Mouse (Mus musculus): Measurements from ENCODE around the gene Mindy4.

Mindy4 gene

DNA sequence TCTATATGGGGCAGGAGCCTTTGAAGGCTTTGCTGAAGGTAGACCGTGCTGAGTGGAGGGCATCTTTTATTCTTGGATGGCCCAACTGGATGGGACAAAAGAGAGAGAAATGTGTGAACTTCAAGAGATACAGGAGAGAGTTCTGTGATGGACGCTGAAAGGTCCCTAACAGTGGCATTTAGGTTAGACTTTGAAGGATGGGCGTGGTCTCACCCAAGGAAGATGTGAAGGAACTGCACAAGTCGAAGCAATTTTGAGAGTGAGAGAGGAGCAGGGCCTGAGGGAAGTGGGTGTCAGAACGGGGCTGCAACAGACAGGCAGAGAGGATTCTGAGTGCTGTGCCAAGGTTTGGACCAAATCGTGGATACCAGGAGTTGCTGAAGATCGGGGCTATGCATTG lies 54.1 kb downstream of the Mindy4 start:
- no peak for DNase-seq (ENCODE audit: low read depth)

DNA sequence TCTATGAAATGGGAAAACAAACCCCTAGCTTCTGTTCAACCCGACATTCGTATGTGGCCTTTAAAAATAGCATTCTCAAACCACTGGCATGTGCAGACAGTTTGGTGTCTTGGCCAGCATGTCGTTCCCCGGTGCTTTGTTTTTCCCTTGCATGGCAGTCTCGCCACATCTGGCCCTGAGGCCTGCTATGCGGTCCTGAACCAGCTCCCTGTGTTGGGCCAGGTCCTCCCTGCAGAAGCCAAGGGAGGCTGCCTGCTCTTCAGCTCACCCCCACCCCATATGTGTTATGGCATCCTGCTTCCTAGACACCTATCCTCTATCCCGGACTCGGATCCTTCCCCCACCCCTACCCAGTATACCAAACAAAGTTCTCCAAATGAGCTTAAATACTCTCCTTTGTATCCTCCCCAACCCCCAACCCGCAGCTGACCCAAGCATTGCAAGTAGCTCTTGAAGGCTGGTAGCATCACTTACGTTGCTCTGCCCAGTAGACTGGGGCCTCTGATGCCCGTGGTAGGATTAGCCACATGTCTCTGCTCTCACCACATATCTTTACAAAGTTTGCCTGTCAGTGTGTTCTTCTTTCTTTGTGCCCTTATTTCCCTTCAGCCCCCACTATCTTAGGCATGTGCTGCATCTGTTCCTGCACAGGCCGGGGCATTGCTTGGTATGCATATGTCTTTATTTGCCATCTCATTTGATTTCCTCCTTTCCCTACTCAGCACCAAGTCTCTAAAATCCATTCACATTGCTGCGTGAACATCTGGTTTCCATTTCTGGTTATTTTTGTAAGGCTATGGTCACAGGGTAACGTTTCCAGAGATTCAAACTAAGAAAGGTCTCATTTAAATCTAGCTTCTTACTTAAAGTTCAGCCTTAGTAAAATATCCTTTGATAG lies 55.5 kb downstream of the Mindy4 start:
- DNase-seq (ENCODE audit: low read depth), result peak; percentile 56

DNA sequence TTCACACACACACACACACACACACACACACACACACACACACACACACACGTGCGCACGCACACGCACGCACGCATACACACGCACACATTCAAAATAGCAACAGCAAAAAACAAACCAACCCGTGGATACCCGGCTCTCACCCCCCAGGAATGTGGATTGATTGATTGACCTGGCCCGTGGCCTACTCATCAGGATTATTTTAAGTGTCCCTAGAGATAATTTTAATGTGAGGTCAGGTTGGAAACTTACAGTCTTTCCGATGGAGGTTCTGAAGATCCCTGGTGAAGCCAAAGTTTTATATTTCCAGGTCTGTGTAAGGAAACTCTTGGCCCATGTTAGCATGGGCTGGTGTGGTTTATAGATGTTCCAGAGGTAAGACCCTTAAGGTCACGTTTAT lies 59.0 kb downstream of the Mindy4 start:
- no peak for DNase-seq (ENCODE audit: low read depth)

DNA sequence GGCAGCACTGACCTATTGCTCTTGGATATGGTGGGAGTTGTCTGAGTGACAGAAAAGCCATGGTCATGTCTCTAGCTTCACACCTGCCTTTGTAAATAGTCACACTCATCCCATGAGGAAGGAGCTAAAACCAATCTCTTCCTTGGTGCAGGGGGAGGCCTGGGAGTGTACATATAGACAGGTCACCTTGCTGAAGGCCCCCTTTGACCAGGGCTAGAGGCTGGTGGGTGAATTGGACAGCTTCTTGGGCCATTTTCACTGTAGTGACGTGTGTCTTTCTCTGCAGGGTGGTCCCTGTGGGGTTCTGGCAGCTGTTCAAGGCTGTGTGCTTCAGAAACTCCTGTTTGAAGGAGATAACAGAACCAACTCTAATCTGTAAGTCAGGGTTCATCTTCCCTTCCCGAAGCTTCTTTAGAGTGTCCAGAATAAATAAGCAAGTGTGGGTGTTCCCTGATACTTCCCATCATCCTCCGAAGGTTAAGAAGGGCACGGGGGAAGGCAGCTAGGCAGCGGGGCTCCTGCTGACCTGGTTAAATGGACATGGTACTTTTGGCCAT lies 60.4 kb downstream of the Mindy4 start:
- no peak for DNase-seq (ENCODE audit: low read depth)

DNA sequence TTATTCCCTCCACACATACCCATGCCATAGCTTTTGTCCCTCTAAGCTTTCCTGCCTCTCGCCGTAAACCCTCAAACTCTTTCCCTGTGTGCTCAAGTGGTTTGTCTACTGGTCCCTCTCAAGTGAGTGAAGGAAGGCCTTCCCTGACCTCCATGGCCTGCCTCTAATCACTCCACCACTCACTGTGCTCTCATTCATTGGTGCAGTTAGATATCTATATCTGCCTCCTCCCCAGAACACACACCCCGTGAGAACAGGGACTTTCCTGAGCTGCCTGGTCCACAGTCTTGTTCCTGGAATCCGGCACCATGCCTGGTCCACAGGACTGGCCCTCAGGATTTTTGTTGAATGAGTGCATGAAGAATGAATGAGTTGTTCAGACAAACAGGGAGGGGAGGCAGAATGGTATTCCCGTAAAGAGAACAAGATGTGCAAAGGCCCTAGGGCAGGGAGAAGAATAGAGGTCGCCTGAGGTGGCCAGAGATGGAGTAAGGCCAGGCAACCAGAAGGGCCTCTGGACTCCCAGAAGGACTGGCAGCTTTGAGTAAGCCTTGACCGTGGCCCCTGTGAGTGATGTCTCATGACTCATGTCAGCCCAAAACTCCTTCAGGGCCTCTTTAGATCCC lies 61.7 kb downstream of the Mindy4 start:
- no peak for DNase-seq (ENCODE audit: low read depth)

DNA sequence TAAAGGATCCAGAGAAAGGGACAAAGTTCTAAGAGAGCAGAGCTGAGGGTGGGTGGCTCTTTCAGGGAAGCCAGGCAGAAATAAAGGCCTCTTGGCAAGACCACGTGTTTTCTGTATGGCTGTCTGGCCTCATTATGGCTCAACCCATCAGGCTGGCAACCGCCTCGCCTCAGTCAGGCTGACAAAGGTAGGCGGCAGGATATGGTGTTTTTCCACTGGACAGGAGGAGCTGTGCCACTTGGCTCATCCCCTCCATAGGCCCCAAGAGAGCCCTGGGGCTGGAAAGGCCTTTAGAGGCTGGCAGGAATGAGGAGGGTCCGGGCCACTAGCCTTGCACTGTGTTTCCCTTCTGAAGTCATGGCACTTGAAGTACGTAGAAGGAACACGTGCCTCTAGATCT lies 69.8 kb downstream of the Mindy4 start:
- no peak for DNase-seq (ENCODE audit: low read depth)

DNA sequence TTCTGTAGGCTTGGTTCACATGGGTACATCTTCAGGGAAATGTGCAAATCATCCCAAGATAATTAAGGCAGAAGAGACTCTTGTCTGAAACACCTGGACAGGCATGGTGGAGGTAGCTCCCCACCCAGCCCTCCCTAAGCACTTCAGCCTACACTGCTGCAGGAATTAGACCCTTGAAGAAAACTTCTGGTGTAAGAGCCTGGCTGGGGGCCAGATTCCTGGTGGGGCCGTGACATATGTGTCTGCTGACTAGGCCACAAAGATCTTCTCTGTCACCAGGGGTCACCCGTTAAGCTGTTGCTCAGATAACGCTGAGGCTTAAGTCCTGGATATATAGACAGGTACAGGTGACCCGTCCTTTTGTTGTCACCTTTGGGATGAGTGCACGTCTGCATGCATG lies 70.3 kb downstream of the Mindy4 start:
- DNase-seq (ENCODE audit: low read depth), result no peak

DNA sequence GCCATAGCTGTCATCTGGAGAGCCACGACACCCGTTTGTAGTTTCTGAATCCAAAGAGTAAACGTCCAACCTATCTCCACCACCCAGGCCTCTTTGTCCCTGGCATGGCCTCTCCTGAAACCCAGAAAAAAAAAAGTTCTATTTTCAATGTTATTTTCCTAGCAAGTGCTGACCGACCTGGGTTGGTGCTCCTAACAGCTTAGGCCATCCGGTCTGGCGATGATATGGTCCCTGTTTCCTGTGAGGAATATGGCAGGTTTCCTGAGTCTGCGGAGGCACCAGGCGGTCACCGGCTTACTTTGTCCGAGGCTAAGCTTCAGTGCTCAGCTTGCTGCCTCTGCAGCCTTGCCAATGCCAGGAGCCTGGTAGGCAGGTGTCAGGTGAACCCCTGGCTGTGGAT lies 71.8 kb downstream of the Mindy4 start:
- no peak for DNase-seq (ENCODE audit: low read depth)

DNA sequence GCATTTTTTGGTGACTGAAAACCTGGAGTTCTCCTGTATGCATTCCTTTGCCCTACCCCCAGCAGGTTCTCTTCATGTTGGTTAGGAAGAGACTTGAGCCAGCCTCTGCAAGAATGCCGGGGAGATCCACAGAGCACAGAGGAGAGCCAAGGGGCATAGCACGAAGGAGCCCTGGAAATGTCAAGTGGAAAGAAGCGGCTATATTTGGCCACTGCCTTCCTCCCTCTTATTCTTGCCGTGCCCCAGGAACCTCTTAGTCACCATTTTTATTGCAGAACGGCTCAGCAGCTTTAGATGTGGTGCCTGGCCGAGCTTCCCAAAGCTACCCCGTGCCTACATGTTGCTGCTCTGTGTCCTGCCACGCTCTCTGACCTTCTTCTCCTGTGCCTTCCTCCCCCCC lies 72.6 kb downstream of the Mindy4 start:
- no peak for DNase-seq (ENCODE audit: low read depth)

DNA sequence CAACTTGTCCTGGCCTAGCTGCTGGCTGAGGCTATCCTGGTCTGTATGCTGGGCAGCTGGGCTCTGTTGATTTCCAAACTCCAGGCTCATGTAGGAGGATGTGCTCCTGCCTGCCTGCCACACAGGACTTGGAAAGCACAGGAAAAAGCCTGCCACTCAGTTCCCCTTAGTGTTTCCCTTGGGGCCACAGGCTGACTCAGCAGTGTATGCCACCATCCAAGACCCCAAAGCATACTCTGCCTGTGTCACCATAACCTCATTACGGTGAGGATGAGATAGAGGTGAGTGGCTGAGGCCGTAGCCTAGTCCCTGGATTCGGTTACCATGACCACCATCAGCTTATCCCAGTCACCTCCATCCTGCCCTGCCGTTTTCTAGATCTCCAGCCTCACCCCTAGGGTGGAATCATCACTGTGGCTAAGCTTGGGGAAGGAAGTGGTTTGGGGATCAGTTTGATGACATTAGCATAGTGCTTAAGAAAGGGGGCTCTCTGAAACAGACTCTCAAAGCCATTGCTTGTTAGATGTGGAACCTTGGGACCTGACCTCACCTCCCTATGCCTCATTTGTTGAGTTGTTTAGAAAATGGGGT lies 73.6 kb downstream of the Mindy4 start:
- DNase-seq (ENCODE audit: low read depth), result no peak

DNA sequence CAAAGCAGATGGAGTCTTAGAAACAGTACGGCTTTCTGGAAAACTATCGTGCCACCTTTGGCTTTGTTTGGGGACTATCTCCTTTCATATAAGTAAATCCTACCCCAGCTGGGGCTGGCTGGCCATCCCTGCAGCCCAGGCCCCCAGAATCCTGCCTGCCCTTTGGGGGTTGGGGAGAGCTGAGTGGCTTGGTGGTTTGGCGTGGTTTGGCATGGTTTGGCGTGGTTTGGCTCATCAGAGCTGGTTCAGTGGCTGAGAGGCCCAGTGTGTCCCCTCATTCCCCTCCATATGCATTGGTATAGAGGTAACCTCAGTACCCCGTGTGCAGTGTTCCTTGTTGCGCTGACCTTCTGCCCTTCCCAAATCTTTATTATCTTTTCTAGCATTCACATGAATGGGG lies 74.9 kb downstream of the Mindy4 start:
- DNase-seq (ENCODE audit: low read depth), result no peak

DNA sequence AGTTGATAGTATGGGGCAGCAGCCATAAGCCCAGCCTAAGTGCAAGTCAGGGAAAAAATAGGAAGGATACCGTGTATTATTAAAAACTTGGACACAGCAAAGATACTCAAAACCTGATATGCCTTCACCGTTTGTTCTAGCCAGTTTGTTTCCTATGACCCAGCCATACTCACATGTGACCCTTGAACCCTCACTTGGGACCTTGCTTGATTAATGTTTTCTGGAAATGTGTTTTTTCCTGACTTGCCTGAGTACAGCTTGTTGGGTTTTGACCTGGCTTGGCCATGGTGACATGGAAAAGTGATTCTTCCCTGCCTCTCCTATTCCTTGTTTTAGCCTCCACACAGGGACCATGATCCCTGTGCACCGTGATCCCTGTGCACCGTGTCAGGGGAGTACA lies 75.3 kb downstream of the Mindy4 start:
- no peak for DNase-seq (ENCODE audit: low read depth)

DNA sequence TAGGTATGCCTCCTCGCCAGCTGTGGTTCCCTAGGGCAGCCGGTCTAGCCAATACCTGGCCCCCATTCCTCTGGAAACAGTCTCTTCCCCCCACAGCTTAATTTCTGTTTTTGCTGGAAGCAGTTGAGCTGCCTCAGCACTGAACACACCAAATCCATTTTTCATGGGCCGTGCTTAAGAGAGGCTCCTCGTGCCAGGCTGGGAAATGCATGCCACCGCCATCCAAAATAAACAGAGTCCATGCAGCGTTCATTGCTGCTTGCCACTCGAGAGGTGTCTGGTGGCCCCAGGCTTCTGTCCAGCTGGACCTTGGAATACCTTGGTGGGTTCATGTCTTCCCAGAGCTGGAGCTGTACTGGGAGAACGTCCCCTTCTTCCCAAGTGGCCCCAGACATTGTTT lies 77.8 kb downstream of the Mindy4 start:
- DNase-seq (ENCODE audit: low read depth), result no peak

DNA sequence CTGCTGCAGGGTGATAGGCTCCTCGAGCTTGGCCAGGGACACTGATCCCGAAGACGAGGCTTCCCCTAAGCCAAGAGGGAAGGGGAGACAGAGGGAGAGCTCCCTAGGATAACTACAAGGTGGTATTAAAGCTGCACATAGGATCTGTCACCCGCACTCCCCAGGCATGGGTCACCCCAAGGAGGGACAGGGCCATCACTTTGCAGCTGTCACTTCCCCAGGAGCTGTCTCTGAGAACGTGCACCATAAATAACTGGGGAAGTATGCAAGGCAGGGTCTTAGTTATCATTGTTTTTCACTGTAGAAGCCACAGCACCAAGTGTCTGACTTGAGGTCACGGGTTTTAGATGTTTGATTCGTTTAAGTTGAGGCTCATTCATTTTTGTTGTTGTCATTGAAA lies 78.5 kb downstream of the Mindy4 start:
- no peak for DNase-seq (ENCODE audit: low read depth)

DNA sequence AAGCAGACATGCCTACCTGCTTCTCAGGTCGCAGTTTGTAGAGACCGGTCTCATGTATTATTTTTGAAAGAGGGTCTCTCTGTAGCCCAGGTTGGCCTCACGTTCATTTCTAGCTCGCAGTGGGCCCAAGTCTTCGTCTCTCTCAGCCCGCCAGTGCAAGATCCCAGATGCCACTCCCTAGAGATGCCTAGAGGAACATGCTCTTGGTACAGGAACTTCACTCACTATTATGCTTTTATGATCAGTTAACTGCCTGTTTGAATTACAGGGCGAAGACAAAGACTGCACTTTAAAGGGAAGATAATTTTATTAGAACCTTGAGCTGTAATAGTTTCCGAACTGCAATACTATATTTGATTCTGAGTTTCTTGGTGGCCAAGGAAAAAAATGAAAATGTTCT lies 79.2 kb downstream of the Mindy4 start:
- DNase-seq (ENCODE audit: low read depth), result no peak

DNA sequence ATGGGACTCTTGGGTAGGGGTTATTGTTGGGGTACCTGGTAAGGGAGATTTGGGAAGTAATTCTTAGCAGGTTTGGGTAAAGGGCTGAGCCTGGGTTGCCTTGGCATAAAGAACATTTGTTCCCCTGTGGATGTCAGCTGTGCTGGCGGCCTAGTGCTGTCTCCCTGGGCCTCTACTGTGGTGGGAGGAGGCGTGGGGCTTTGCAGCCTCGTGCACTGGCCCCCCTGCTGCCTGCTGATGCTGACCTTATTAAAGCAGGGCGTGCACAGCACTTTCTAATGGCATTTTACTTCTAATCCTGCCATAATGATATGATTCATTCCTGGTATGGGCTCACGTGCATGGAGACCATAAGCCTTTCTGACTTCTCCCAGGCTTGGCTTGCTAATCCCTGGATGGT lies 82.0 kb downstream of the Mindy4 start:
- DNase-seq (ENCODE audit: low read depth), result no peak

DNA sequence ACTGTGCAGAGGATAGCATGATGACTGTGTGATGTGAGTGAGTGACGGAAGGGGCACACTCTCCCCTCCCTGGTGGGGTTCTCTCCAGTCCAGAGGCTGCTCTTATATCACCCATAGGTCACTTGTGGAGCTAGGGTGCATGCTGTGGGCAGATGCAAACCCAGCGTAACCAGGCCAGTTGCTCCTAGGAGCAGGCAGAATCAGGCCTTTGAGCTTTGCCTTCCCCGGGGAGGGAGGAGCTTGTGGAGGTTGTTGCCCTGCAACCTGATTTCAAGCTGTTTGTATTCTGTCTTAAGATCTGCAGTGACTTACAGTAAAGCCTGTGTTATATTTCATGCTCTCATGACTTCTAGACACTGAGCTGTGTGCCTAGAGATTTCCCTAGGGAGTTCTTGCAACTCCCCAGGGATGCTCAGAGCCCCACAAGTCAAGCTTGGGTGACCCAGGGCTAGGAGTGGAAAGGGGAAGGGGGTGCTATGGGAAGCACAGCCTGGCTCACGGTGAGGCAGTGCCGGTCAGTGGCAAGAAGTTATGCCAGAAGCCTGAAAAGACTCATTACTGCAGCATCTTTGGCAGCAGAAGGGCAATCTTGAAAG lies 84.9 kb downstream of the Mindy4 start:
- DNase-seq (ENCODE audit: low read depth), result no peak

DNA sequence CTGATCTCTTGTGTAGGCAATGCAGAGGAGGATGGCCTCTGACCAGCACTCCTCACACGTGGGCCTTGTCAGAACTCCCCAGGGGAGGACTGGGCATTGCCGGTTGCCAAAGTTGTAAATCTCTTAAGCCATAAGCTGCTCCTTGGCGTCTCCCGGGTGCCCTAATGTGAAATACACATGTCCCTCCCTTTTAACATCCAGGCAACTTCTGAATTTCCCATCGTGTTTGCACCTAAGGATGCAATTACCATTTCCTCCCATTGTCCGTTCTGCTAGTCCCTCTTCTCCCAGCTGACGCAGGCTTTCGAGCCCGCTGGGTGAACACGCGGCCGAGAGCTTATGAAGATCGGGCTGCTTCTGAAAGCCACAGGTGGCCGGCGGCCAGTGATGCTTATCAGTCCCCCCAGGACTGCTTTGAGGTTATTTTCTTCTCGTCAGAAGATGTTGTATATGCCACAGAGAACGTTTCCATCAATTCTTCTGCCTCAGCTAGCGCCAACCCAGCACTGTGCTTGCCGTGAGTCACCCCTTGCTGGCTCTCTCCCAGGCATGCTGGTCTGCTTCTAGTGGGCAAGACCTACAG lies 91.5 kb downstream of the Mindy4 start:
- DNase-seq (ENCODE audit: low read depth), result no peak

DNA sequence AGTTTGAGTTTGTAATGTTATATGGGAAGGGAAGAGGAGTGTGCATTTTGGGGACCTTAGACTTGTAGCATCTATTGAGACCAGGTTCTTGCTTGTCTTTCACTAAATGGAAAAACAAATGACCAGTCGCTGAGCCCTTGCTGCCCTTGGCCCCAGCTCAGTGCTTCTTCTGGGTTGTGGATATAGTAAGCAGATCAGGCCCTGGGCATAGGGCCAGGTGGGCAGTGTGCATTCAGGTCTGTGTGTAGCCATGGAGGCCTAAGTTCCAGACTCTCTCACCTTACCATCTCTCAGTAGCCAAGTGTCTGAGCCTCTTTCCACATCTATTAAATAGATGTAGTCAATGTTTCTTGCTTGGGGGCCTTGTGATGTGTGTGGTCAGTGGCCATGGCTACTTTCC lies 92.1 kb downstream of the Mindy4 start:
- DNase-seq (ENCODE audit: low read depth), result no peak

DNA sequence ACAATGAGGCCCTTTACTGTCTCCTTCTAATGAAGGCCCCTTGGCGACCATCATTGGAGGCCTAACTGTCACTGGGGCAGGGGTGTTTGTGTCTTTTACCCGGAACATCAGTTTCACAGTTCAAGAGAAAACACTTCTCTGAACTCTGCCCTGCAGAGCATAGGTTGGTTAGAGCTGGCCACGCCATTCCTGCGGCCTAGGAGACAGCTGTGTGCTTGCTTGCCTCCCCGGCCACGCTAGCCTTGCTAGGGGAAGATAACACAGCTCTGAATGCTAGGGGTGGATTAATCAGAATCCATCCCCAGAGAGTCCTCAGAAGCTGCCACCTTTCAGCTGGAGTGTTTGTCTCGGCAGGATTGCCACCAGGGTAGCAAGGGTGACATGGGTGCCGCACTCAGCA lies 96.3 kb downstream of the Mindy4 start:
- no peak for DNase-seq (ENCODE audit: low read depth)

DNA sequence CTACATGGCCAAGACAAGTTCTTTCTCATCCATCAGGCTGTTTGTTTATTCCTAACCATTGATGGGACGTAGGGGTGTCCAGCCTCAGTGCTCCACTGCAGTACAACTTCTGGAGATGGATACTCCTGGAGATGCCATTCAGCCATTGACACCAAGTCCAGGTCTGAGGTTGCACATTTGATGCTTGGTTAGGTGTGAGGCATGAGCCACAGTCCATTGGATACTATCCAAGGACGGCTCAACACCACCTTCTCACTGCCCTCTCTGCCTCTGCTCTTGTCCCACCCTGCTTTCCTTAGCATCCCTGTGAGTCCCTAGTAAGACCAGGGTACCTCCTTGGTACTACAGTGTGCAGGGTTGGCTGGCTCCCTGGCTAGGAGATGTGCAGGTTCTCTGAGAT lies 96.7 kb downstream of the Mindy4 start:
- no peak for DNase-seq (ENCODE audit: low read depth)

DNA sequence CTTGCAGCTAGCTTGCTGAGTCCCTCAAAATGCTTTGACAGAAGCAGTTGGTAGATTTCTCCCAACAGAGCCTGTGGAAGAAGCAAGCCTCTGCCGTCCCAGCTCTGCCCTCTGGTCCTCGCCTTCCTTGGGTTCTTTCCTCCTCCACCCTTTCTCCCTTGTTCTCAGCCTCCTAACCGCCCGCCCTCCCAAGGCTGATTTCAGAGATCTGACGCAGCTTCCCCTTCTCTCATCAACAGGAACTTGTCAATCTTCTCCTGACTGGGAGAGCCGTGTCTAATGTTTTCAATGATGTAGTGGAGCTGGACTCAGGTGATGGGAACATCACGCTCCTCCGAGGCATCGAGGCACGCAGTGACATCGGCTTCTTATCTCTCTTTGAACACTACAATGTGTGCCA lies 97.5 kb downstream of the Mindy4 start:
- no peak for DNase-seq (ENCODE audit: low read depth)
